Mouse (Mus musculus): ENCODE measurements at regions not wholly inside any gene's neighbourhood (a gene's known extent, or its start where the extent isn't known, plus 50 kb on each side); places are given as distances from the start of the nearest gene placed in this dataset.

DNA sequence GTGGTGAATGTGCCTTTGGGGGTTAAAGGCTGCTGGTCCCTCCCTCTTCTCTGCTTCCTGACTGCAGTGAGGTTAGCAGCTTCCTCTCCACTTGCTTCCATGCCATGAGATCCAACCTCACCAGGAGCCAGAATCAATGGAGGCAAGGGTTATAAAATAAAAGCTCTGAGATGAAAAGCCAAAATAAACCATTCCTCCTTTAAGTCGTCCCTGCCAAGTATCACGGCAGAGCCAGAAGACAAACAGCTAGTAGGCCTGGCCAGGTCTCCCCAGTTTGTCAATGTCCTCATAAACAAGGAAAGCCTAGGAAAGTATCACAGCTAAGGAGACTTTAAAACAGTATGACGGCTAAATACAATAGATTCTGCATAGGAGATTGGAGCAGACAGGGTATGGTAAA, 401.5 kb upstream of the Rgma start:
- no peak for TF ChIP-seq POLR2A (IDR thresholded peaks at IDR 0.05; ENCODE audit: low read depth, low read length)
- TF ChIP-seq CTCF (IDR thresholded peaks at IDR 0.05; ENCODE audit: extremely low read depth, insufficient read length, insufficient replicate concordance, low read depth, low read length) = no peak
